Mouse (Mus musculus): ENCODE measurements around the gene Brca1. TPM values are rescaled to one million over a fixed set of nuclear protein-coding genes. Genes with fewer than 3 reads are reported as not detected.

Brca1 gene
- 0.79 and 0.83 TPM in 2 replicates for polyA plus RNA-seq (2012; rRNA removed)

DNA sequence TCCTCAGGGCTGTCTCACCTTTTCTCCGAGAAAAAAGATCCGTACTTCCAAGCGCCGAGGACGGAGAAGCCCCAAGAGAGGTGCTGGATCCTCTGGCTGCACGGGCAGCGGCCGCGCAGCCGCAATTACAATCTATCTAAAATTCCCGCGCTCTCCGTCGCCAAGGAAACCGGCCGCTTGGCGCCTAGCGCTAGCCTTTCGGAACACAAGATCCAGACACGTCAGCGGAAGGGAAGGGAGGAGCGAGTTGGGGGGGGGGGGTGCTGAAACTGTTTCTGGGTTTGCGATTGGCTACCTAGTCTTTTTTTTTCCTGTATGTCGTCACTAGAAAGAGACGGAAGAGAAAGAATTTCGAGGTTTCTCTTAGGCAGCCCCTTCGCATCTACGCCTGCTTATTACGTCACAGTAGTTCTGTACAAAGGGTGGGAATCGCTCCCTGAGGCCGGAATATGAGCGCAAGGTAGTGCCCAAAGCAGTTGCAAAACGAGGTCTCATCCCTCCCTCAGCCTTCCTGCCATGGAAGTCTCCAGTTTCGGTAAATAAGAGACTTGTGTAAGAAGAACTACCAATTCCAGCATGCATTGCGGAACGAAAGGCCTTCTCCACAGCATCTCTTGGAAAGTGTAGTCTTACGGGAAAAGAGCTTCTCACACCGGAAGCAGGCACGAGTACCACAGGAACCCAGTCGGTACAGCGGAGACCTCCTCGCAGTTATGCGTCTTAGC lies at the start of gene Brca1, which contains the start of gene Nbr1:
TSS of gene Brca1 (minus strand) at position 205 of the 725 bp plus-strand sequence.
TSS of gene Nbr1 (plus strand) at position 399 of the 725 bp plus-strand sequence.

GRCm38 (mm10) chr11:101599156-101599555 lies 47.4 kb upstream of the Brca1 start, which contains the start of gene Gm11634:
TSS of gene Gm11634 (minus strand) at chr11:101599256.

DNA sequence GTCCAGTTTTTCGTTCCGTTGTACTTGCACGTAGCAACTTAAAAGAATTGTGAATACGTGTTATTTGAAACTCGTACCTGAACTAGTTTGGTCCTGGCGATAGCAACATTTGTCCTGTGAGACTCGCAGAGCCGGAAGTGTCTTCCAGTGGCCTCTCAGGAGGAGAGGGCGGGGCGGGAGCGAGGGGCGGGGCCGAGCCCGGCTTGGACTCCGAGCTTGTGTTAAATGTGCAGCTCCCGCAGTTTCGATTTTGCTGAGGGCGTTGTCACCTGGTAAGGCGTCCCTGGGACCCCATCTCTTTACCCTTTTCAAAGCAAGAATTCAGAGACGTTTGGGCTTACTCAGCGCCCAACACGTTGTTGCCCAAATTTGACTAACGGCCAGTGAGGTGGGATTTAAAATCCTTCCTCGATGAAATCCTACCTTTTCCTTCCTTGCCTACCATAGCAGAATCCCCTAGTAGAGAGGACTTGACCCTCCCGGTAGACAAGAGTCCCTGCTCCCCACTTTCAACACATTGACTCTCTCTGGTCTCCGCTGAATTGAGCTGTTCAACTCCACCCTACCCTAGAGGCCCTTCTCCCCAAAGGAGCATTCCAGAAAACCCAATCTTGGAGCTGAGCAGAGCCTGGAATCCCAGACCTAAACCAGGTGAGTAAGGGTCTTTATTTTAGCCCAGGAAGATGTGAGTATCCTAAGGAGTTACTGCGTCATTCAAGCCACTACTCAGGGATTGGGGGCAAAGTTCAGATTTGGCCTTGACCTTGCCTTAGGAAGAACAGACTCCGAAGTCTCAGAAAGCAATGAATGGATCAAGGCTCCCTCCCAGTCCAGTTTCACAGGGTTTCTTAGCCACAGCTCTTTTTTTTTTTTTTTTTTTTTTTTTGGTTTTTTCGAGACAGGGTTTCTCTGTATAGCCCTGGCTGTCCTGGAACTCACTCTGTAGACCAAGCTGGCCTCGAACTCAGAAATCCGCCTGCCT lies 30.6 kb upstream of the Brca1 start, which contains the start of gene Tmem106a:
TSS of gene Tmem106a (plus strand) at position 189 of the 982 bp plus-strand sequence.

DNA sequence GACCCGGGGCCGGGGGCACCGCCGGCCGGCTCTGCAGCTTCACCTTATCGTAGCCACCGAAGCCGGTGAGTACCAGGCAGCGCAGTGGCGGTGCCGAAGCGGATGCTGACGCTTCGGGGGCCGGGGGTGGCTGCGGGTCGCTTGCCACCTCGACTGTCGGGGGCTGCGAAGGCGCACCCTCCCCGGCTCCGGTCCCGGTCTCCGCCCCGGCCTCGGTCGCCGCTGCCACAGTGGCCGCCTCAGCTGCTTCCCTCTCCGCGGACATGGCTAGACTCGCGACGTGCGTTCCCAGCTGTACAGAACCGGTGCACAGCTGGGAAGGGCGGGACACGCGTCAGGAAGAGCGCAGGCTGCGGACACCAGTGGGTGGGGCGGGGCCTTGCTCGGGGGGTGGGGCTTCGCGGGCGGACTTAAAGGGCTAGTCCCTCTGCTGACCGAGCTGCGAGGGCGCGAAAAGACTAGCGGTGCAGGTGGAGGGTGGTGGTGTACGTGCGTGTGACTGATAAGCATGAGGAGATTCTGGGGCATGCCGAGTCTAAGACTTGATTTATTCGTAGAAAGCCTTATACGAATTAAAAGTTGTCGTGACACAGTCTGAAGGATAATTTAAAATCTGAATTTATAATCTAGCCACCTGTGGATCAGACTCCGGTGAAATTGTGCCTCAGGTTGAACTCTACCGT lies 85.7 kb downstream of the Brca1 start, which contains the start of gene Vat1:
TSS of gene Vat1 (minus strand) at position 362 of the 683 bp plus-strand sequence.

GRCm38 (mm10) chr11:101464211-101465100 lies 87.3 kb downstream of the Brca1 start, which contains the start of gene Rnd2:
TSS of gene Rnd2 (plus strand) at chr11:101464999.

DNA sequence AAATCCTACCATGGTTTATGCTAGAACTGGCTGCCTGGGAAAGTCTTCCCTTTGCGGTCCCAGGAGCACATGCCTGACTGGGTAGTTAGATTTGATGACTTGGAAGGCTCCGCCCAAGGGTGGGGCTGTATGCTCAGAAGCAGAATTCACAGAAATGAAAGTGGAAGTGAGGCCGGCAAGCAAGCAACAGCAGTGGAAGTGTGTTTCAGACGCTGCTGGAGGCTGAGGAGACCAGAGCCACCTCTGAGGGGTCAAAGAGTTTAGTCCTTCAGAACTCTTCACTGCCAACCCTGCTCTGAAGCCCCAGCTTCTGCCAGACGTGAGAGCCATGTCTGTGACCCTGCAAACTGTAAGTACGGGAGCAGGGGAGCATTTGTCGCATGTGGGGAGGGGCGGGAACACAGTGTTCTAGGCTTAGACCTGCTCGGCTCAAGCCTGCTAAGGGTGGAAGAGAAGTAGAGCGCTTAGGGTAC lies 103.4 kb downstream of the Brca1 start, which contains the start of gene Ifi35:
TSS of gene Ifi35 (plus strand) at position 134 of the 473 bp plus-strand sequence.

GRCm38 (mm10) chr11:101442127-101442693 lies 109.5 kb downstream of the Brca1 start, which contains the start of gene Rpl27:
TSS of gene Rpl27 (plus strand) at chr11:101442298.

Other genes starting within 250 kb of the Brca1 start
- 101 and 135 TPM in 2 replicates for gene Becn1, start 249.7 kb downstream of the Brca1 start, polyA plus RNA-seq (2012; rRNA removed)
- 31.2 and 34.3 TPM in 2 replicates for gene Psme3, start 235.7 kb downstream of the Brca1 start, polyA plus RNA-seq (2012; rRNA removed)
- 5.0 and 5.5 TPM in 2 replicates for gene Aoc2, start 226.9 kb downstream of the Brca1 start, polyA plus RNA-seq (2012; rRNA removed)
- gene Aoc3, start 221.3 kb downstream of the Brca1 start, polyA plus RNA-seq (2012; rRNA removed) = 22.5 and 22.8 TPM in 2 replicates
- not detected in 2 replicates for gene G6pc, start 184.4 kb downstream of the Brca1 start, polyA plus RNA-seq (2012; rRNA removed)
- gene Aarsd1, start 134.3 kb downstream of the Brca1 start, polyA plus RNA-seq (2012; rRNA removed) = 15.9 and 18.9 TPM in 2 replicates
- 0.09 and 0.55 TPM in 2 replicates for gene Gm27029, start 127.2 kb downstream of the Brca1 start, polyA plus RNA-seq (2012; rRNA removed)
- 25.0 and 27.2 TPM in 2 replicates for gene Rundc1, start 126.9 kb downstream of the Brca1 start, polyA plus RNA-seq (2012; rRNA removed)
- 4.5 TPM in 2 replicates for gene Ptges3l, start 126.6 kb downstream of the Brca1 start, polyA plus RNA-seq (2012; rRNA removed)
- 403 and 499 TPM in 2 replicates for gene Rpl27, start 109.7 kb downstream of the Brca1 start, polyA plus RNA-seq (2012; rRNA removed)
- 30.8 and 40.3 TPM in 2 replicates for gene Ifi35, start 103.5 kb downstream of the Brca1 start, polyA plus RNA-seq (2012; rRNA removed)
- 9.7 and 11.0 TPM in 2 replicates for gene Rnd2, start 87.0 kb downstream of the Brca1 start, polyA plus RNA-seq (2012; rRNA removed)
- 121 and 128 TPM in 2 replicates for gene Vat1, start 85.7 kb downstream of the Brca1 start, polyA plus RNA-seq (2012; rRNA removed)
- gene Nbr1, start 194 bp upstream of the Brca1 start, polyA plus RNA-seq (2012; rRNA removed) = 121 and 137 TPM in 2 replicates
- gene Tmem106a, start 30.3 kb upstream of the Brca1 start, polyA plus RNA-seq (2012; rRNA removed) = 36.5 and 54.6 TPM in 2 replicates
- not detected in 2 replicates for gene Gm11634, start 47.3 kb upstream of the Brca1 start, polyA plus RNA-seq (2012; rRNA removed)
- gene Rdm1, start 75.2 kb upstream of the Brca1 start, polyA plus RNA-seq (2012; rRNA removed) = 18.5 and 22.8 TPM in 2 replicates
- 16.9 and 21.0 TPM in 2 replicates for gene Arl4d, start 113.6 kb upstream of the Brca1 start, polyA plus RNA-seq (2012; rRNA removed)
- gene Dhx8, start 181.0 kb upstream of the Brca1 start, polyA plus RNA-seq (2012; rRNA removed) = 9.9 and 11.8 TPM in 2 replicates
- gene Etv4, start 233.4 kb upstream of the Brca1 start, polyA plus RNA-seq (2012; rRNA removed) = 19.9 and 30.7 TPM in 2 replicates

Data from colon, adult 2 months (tissue).